Mouse (Mus musculus) hindbrain, embryonic 15.5 days (tissue): Measurements from ENCODE around the gene Zfp872. TPM values are rescaled to one million over a fixed set of nuclear protein-coding genes. Genes with fewer than 3 reads are reported as not detected.

Experiments used
- ATAC-seq: fragments of 200-750 bp; cut with Nextera tagmentation; 2 replicates; pipeline ENCODE4 v1.8.0; 2017; ENCODE audit warnings: low read depth, moderate number of reproducible peaks, moderate TSS enrichment; ENCODE audit not compliant: low FRiP score
- H3K27ac ChIP-seq: fragments of 300-500 bp; sonication (generic); replicated peaks from 2 replicates; pipeline ENCODE4 v1.5.1; 2015; ENCODE audit warnings: mild to moderate bottlenecking, inconsistent platforms
- H3K27me3 ChIP-seq: fragments of 300-500 bp; sonication (generic); 2 replicates; pipeline ENCODE4 v1.6.1; 2015; ENCODE audit warnings: control low read depth, inconsistent platforms
- H3K36me3 ChIP-seq: fragments of 300-500 bp; sonication (generic); 2 replicates; pipeline ENCODE4 v1.6.1; 2015; ENCODE audit warnings: control low read depth, inconsistent platforms
- H3K4me1 ChIP-seq: fragments of 300-500 bp; sonication (generic); replicated peaks from 2 replicates; pipeline ENCODE4 v1.6.1; 2015; ENCODE audit warnings: control low read depth, inconsistent platforms
- H3K4me2 ChIP-seq: fragments of 300-500 bp; sonication (generic); 2 replicates; pipeline ENCODE4 v1.6.1; 2015; ENCODE audit warnings: moderate library complexity, mild to moderate bottlenecking, inconsistent platforms
- H3K4me3 ChIP-seq: fragments of 300-500 bp; sonication (generic); 2 replicates; pipeline ENCODE4 v1.5.1; 2015; ENCODE audit warnings: mild to moderate bottlenecking, inconsistent platforms
- H3K9ac ChIP-seq: fragments of 300-500 bp; sonication (generic); 2 replicates; pipeline ENCODE4 v1.6.1; 2015; ENCODE audit warnings: inconsistent platforms
- H3K9me3 ChIP-seq: fragments of 300-500 bp; sonication (generic); 2 replicates; pipeline ENCODE4 v1.6.1; 2016; ENCODE audit warnings: control low read depth, inconsistent platforms
- WGBS: fragments of 180-500 bp; shearing (Covaris S2); methylation state at CpG from one replicate; pipeline ENCODE4 v1.1.7; 2015; 5-methylcytosine and 5-hydroxymethylcytosine counted together
- polyA plus RNA-seq: library from polyadenylated mRNA; unstranded; fragments of >200 nt; fragmentation: Nextera tagmentation; extraction: Ambion mirVana; gene quantifications from 2 replicates; pipeline ENCODE4 v1.2.1, GENCODE M21; 2015

Zfp872 gene
- polyA plus RNA-seq, 1 experiment from 2014 or later: 0.79 TPM

GRCm38 (mm10) chr9:22230061-22230460, 42.2 kb downstream of the Zfp872 start:
- no peak for ATAC-seq
- H3K27me3 ChIP-seq: no peaks in the 10 kb centered on the region
- no peaks in the 10 kb centered on the region for H3K36me3 ChIP-seq
- H3K27ac ChIP-seq: no peak overlapping the region
- H3K9me3 ChIP-seq: no peaks in the 10 kb centered on the region
- H3K4me1 ChIP-seq: 0 out of 2 replicates have a peak, but pooled peaks cover 8% of the 10 kb centered on the region
- 93% methylated on average over 3 of the region's 3 CpGs for WGBS
- H3K4me2 ChIP-seq: no peak overlapping the region
- no peak overlapping the region for H3K4me3 ChIP-seq
- H3K9ac ChIP-seq: no peak overlapping the region

GRCm38 (mm10) chr9:22230556-22230955, 42.7 kb downstream of the Zfp872 start:
- Histone ChIP-seq H3K4me2 (no peak overlapping the region), H3K27ac (no peak overlapping the region), H3K36me3 (no peaks in the 10 kb centered on the region), H3K4me1 (0 out of 2 replicates have a peak, but pooled peaks cover 8% of the 10 kb centered on the region), H3K9ac (no peak overlapping the region), H3K9me3 (no peaks in the 10 kb centered on the region), H3K4me3 (no peak overlapping the region), H3K27me3 (no peaks in the 10 kb centered on the region)
- ATAC-seq: no peak

- no peaks in the 10 kb centered on the region for H3K9me3 ChIP-seq
- H3K4me3 ChIP-seq: no peak overlapping the region
- H3K27me3 ChIP-seq: no peaks in the 10 kb centered on the region
- no peak overlapping the region for H3K9ac ChIP-seq
- peaks cover 69% of the 10 kb centered on the region for H3K36me3 ChIP-seq
- H3K4me2 ChIP-seq: no peak overlapping the region
- H3K27ac ChIP-seq: no peak overlapping the region
- no peak for ATAC-seq
- H3K4me1 ChIP-seq: no peaks in the 10 kb centered on the region
- WGBS: 98% methylated on average over 4 of the region's 4 CpGs
These were observed 52.1 kb downstream of the Zfp872 start for GRCm38 (mm10) chr9:22240001-22240400.

GRCm38 (mm10) chr9:22244242-22244641, 56.4 kb downstream of the Zfp872 start:
- Histone ChIP-seq H3K4me1 (no peaks in the 10 kb centered on the region), H3K36me3 (peaks cover 87% of the 10 kb centered on the region), H3K9ac (no peak overlapping the region), H3K27me3 (no peaks in the 10 kb centered on the region), H3K4me3 (no peak overlapping the region), H3K27ac (no peak overlapping the region), H3K9me3 (peaks cover 17% of the 10 kb centered on the region), H3K4me2 (no peak overlapping the region)
- 96% methylated on average over 2 of the region's 2 CpGs for WGBS
- ATAC-seq: no peak

Other genes with a start within 250 kb of the Zfp872 start
- 9.1 and 9.3 TPM in 2 replicates for gene Swsap1, start 232.3 kb upstream of the Zfp872 start, polyA plus RNA-seq
- gene Epor, start 224.6 kb upstream of the Zfp872 start, polyA plus RNA-seq: 1.3 and 1.9 TPM in 2 replicates
- gene Rgl3, start 198.6 kb upstream of the Zfp872 start, polyA plus RNA-seq: 1.2 and 2.2 TPM in 2 replicates
- gene Ccdc151, start 185.5 kb upstream of the Zfp872 start, polyA plus RNA-seq: 4.9 and 5.1 TPM in 2 replicates
- gene Prkcsh, start 185.3 kb upstream of the Zfp872 start, polyA plus RNA-seq: 94.9 and 100 TPM in 2 replicates
- 97.4 and 104 TPM in 2 replicates for gene Elavl3, start 136.1 kb upstream of the Zfp872 start, polyA plus RNA-seq
- gene Gm49318, start 116.8 kb upstream of the Zfp872 start, polyA plus RNA-seq: not detected in 2 replicates
- gene Zfp653, start 116.7 kb upstream of the Zfp872 start, polyA plus RNA-seq: 17.3 and 19.6 TPM in 2 replicates
- gene Ecsit, start 102.7 kb upstream of the Zfp872 start, polyA plus RNA-seq: 56.0 and 63.5 TPM in 2 replicates
- gene Cnn1, start 88.9 kb upstream of the Zfp872 start, polyA plus RNA-seq: 1.6 and 2.3 TPM in 2 replicates
- gene Elof1, start 70.9 kb upstream of the Zfp872 start, polyA plus RNA-seq: 183 and 190 TPM in 2 replicates
- 0.44 and 0.97 TPM in 2 replicates for gene Acp5, start 52.4 kb upstream of the Zfp872 start, polyA plus RNA-seq
- 85.3 and 86.0 TPM in 2 replicates for gene Pigyl, start 31.2 kb upstream of the Zfp872 start, polyA plus RNA-seq
- 9.3 and 11.2 TPM in 2 replicates for gene Zfp809, start 37.6 kb downstream of the Zfp872 start, polyA plus RNA-seq
- gene Zfp599, start 71.8 kb downstream of the Zfp872 start, polyA plus RNA-seq: 7.4 and 7.7 TPM in 2 replicates
- gene Zfp810, start 119.6 kb downstream of the Zfp872 start, polyA plus RNA-seq: 27.8 and 29.0 TPM in 2 replicates
- 6.5 and 6.7 TPM in 2 replicates for gene Anln, start 201.1 kb downstream of the Zfp872 start, polyA plus RNA-seq
- gene 9530077C05Rik, start 223.4 kb downstream of the Zfp872 start, polyA plus RNA-seq: 14.7 and 16.5 TPM in 2 replicates